Mouse (Mus musculus) megakaryocyte-erythroid progenitor cell, adult 5-6 weeks (primary cell): ENCODE results near the gene Mosmo. TPM values are rescaled to one million over a fixed set of nuclear protein-coding genes. Genes with fewer than 3 reads are reported as not detected.

Experiments
- ATAC-seq: replicated peaks from 2 replicates; pipeline ENCODE4 v1.8.0; 2016; ENCODE audit warnings: mild to moderate bottlenecking, inconsistent platforms; ENCODE audit not compliant: severe bottlenecking, poor library complexity, low FRiP score, low TSS enrichment
- total RNA-seq, 2 experiments: library from RNA; stranded (forward) in 1 of 2; stranded (reverse) in 1 of 2; fragments of 200-1000, 215-1000 nt in 1 of 2; fragments of >200 nt in 1 of 2; fragmentation: Nextera tagmentation in 1 of 2; gene quantifications; 2 replicates each; pipeline ENCODE4 v1.2.3; 2014 to 2017

Mosmo gene
- total RNA-seq, 2 experiments from 2014 or later: 38.8 to 42.1 TPM

DNA sequence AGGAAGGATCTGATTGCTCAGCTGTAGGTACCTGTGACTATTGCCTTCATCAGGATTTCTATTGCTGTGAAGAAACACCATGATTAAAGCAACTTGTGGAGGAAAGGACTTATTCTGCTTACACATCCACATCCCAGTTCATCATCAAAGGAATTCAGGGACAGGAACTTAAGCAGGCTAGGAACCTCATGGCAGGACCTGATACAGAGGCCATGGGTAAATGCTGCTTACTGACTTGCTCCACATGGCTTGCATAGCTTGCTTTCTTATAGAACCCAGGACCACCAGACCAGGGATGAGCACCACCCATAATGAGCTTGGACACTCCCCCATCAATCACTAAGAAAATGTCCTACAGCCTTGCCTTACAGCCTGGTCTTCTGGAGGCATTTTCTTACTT lies 71.1 kb downstream of the Mosmo start:
- no peak for ATAC-seq

GRCm38 (mm10) chr7:120751330-120751729 lies 73.9 kb downstream of the Mosmo start:
- ATAC-seq: no peak

DNA sequence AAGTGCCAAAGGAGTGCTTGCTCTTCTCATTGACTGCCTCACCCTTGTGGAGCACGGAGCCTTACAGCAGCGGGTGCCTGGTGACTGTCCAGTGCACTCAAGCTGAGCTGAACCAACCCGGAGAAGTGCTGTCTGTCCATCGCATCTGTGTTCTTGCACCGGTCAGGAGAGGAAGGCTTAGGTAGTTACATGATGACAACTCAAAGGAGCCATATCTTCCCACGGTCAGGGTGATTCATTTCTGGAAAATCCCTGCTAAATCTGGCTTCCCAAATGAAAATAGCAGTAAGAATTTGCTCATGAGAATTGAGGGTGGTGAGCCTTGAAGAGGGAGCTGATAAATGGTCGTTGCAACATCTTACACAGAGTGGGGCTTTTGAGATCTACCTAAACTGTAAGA lies 74.5 kb downstream of the Mosmo start:
- ATAC-seq: no peak

DNA sequence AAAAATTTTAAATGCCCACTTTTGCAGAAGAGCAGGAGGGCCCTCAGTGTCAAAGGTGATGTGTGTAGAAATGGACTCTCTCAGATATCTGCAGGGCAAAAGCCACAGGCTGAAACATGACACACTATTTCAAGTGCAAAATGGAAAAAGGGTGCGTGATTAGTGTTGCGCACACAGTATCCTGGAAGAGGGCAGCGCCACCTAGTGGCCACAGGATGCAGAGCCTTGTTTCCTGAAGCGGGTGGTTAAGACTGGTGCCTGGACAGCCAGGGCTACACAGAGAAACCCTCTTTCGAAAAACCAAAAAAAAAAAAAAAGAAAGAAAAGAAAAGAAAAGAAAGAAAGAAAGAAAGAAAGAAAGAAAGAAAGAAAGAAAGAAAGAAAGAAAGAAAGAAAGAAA lies 77.3 kb downstream of the Mosmo start:
- ATAC-seq: peak; percentile 92

DNA sequence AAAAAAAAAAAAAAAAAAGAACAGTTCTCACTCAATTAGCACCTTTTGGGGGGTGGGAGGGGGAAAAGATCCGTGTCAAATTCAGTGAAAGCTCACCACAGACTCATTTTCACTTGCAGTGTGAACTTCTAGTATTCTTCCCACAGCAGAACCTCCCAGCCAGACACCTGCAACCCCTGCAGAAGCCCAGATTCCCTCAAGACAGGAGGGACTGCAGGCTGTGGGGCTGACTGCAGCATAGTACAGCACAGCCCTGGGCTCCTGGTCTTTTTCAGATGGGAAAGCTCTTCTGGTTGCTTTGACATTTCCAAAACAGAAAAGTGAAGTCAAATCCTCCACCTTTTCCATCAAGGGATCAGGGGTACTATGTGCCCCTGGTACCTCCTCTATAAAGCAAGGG lies 90.0 kb downstream of the Mosmo start:
- no peak for ATAC-seq

DNA sequence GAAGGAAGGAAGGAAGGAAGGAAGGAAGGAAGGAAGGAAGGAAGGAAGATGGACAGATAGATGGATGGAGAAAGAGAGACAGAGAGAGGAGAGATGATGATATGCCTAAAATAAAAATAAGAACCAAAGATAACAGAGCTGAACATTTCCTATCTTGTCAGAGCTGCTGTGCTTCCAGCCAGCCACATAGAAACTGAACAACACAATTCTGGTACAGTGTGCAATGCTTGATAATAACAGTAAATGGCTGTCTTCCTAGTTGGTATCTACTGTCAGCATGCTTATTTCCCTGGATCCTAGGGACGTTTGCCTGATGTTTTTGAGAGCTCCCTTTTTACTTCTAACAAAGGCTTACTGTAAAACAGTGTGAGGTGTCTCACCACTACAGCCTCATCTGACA lies 94.0 kb downstream of the Mosmo start:
- peak; percentile 86 for ATAC-seq

- ATAC-seq: peak; percentile 92
Observed at GRCm38 (mm10) chr7:120778012-120778411, 100.6 kb downstream of the Mosmo start.

Other genes starting within 250 kb of the Mosmo start
- gene Uqcrc2, start 42.4 kb upstream of the Mosmo start, total RNA-seq (2014; fragmentation: Nextera tagmentation): 207 and 215 TPM in 2 replicates
- 222 and 233 TPM in 2 replicates for gene Uqcrc2, start 42.4 kb upstream of the Mosmo start, total RNA-seq (2017)
- not detected in 2 replicates for gene Pdzd9, start 7.3 kb upstream of the Mosmo start, total RNA-seq (2014; fragmentation: Nextera tagmentation)
- not detected in 2 replicates for gene Pdzd9, start 7.3 kb upstream of the Mosmo start, total RNA-seq (2017)
- gene Vwa3a, start 61.7 kb downstream of the Mosmo start, total RNA-seq (2014; fragmentation: Nextera tagmentation): not detected in 2 replicates
- not detected in 2 replicates for gene Vwa3a, start 61.7 kb downstream of the Mosmo start, total RNA-seq (2017)
- not detected in 2 replicates for gene Gm5737, start 134.7 kb downstream of the Mosmo start, total RNA-seq (2014; fragmentation: Nextera tagmentation)
- not detected in 2 replicates for gene Gm5737, start 134.7 kb downstream of the Mosmo start, total RNA-seq (2017)
- 42.3 and 63.0 TPM in 2 replicates for gene Eef2k, start 165.2 kb downstream of the Mosmo start, total RNA-seq (2014; fragmentation: Nextera tagmentation)
- gene Eef2k, start 165.2 kb downstream of the Mosmo start, total RNA-seq (2017): 49.9 and 52.6 TPM in 2 replicates
- 36.0 and 40.6 TPM in 2 replicates for gene Polr3e, start 240.1 kb downstream of the Mosmo start, total RNA-seq (2014; fragmentation: Nextera tagmentation)
- gene Polr3e, start 240.1 kb downstream of the Mosmo start, total RNA-seq (2017): 32.4 and 36.6 TPM in 2 replicates